In the genomic region with DNA sequence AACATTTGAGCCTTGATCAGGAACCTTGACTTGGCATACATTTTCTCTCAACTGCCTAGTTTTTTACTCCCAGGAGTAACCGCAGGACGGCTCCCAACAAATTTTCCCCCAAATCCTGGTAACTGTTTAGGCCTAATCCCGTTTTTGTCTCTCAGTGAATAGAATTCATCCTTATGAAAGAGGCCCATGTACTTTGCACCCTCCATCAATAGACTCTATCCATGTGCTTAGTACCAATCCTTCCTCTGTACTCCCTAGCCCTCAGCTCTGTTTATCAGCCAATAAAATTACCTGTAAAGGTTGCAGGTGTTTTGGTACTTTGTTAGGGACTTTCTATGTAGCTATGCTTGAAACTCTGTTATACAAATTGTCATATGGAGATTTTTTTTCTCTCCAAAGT, we compare ENCODE assay signal across 18 mouse cellular contexts.
A peak's percentile ranks its signal among the peaks of the same experiment; 100 is the strongest.
DNase-seq lines count a peak whose midpoint lies in the region; ATAC-seq and TF ChIP-seq lines count a peak whose summit lies in the region.
"Had no signal": no experiment of that assay in that cellular context is flagged by ENCODE, and none has a peak within 500 bp of the region (broad histone marks: within the 10 kb centered on the region; RNA-seq: fewer than 3 reads in every experiment).

No protein-coding gene starts in this region.

- no peak for TF ChIP-seq EP300 in stomach, postnatal 0 days (optimal IDR thresholded peaks at IDR 0.05)

- no peaks in the 10 kb centered on the region for H3K9me3 ChIP-seq in kidney, embryonic 16.5 days (ENCODE audit: low read length)
- H3K9me3 ChIP-seq in stomach, embryonic 16.5 days (replicated peaks; ENCODE audit: control insufficient read depth, low read length) = no peaks in the 10 kb centered on the region
- H3K9me3 ChIP-seq in stomach, postnatal 0 days (ENCODE audit: control insufficient read depth, low read length) = no peaks in the 10 kb centered on the region
- no peaks in the 10 kb centered on the region for H3K9me3 ChIP-seq in intestine, embryonic 15.5 days
- H3K9me3 ChIP-seq in hindbrain, postnatal 0 days (ENCODE audit: low read length) = no peaks in the 10 kb centered on the region
- H3K9me3 ChIP-seq: embryonic facial prominence, embryonic 12.5 days; heart, embryonic 10.5 days; hindbrain, embryonic 13.5 days had no signal

- H3K4me1 ChIP-seq in kidney, embryonic 16.5 days (ENCODE audit: insufficient read depth, low read length) = 0 out of 2 replicates have a peak, but pooled peaks cover 4% of the 10 kb centered on the region
- 0 out of 2 replicates have a peak, but pooled peaks cover 3% of the 10 kb centered on the region for H3K4me1 ChIP-seq in stomach, embryonic 16.5 days (ENCODE audit: control insufficient read depth, insufficient read depth, low read length)
- H3K4me1 ChIP-seq in stomach, postnatal 0 days (replicated peaks; ENCODE audit: control insufficient read depth, insufficient read depth) = no peaks in the 10 kb centered on the region
- H3K4me1 ChIP-seq in intestine, embryonic 15.5 days (replicated peaks) = no peaks in the 10 kb centered on the region
- H3K4me1 ChIP-seq in hindbrain, postnatal 0 days (ENCODE audit: insufficient read depth, low read length) = no peaks in the 10 kb centered on the region
- H3K4me1 ChIP-seq: heart, embryonic 10.5 days; hindbrain, embryonic 13.5 days had no signal

- H3K36me3 ChIP-seq in kidney, embryonic 16.5 days (ENCODE audit: insufficient read depth, low read length) = no peaks in the 10 kb centered on the region
- H3K36me3 ChIP-seq in stomach, embryonic 16.5 days (ENCODE audit: control insufficient read depth, insufficient read depth, low read length) = no peaks in the 10 kb centered on the region
- H3K36me3 ChIP-seq in stomach, postnatal 0 days (ENCODE audit: control insufficient read depth, insufficient read depth, low read length) = no peaks in the 10 kb centered on the region
- H3K36me3 ChIP-seq in intestine, embryonic 15.5 days = no peaks in the 10 kb centered on the region
- no peaks in the 10 kb centered on the region for H3K36me3 ChIP-seq in hindbrain, postnatal 0 days (ENCODE audit: insufficient read depth, low read length)
- H3K36me3 ChIP-seq: embryonic facial prominence, embryonic 12.5 days; heart, embryonic 10.5 days; hindbrain, embryonic 13.5 days had no signal

- no peak overlapping the region for H3K4me2 ChIP-seq in kidney, embryonic 16.5 days (replicated peaks; ENCODE audit: low read depth, low read length)
- H3K4me2 ChIP-seq in stomach, embryonic 16.5 days (ENCODE audit: low read depth, low read length) = no peak overlapping the region
- H3K4me2 ChIP-seq in stomach, postnatal 0 days (replicated peaks; ENCODE audit: low read depth) = no peak overlapping the region
- H3K4me2 ChIP-seq in intestine, embryonic 15.5 days (replicated peaks) = no peak overlapping the region
- H3K4me2 ChIP-seq in hindbrain, postnatal 0 days (ENCODE audit: low read depth, low read length) = no peak overlapping the region
- H3K4me2 ChIP-seq: embryonic facial prominence, embryonic 12.5 days; hindbrain, embryonic 13.5 days had no signal

- no peak overlapping the region for H3K27ac ChIP-seq in kidney, embryonic 16.5 days (ENCODE audit: low read length)
- no peak overlapping the region for H3K27ac ChIP-seq in stomach, embryonic 16.5 days (ENCODE audit: low read length)
- H3K27ac ChIP-seq in stomach, postnatal 0 days (replicated peaks) = no peak overlapping the region
- H3K27ac ChIP-seq in intestine, embryonic 15.5 days = peak overlapping the region; percentile 37; the same call in 1 of the 2 replicates
- no peak overlapping the region for H3K27ac ChIP-seq in hindbrain, postnatal 0 days
- H3K27ac ChIP-seq: embryonic facial prominence, embryonic 12.5 days; heart, embryonic 10.5 days; hindbrain, embryonic 13.5 days had no signal

- WGBS in kidney, embryonic 16.5 days = 77% methylated on average over 3 of the region's 3 CpGs
- WGBS in stomach, embryonic 16.5 days = 75% methylated on average over 3 of the region's 3 CpGs
- WGBS in stomach, postnatal 0 days = 64% methylated on average over 3 of the region's 3 CpGs
- 71% methylated on average over 3 of the region's 3 CpGs for WGBS in intestine, embryonic 15.5 days
- 63% methylated on average over 3 of the region's 3 CpGs for WGBS in hindbrain, postnatal 0 days

- H3K4me3 ChIP-seq in kidney, embryonic 16.5 days (ENCODE audit: low read length) = no peak overlapping the region
- H3K4me3 ChIP-seq in stomach, embryonic 16.5 days (replicated peaks; ENCODE audit: low read length) = no peak overlapping the region
- H3K4me3 ChIP-seq in stomach, postnatal 0 days (ENCODE audit: low read depth, low read length) = no peak overlapping the region
- no peak overlapping the region for H3K4me3 ChIP-seq in intestine, embryonic 15.5 days (replicated peaks)
- no peak overlapping the region for H3K4me3 ChIP-seq in hindbrain, postnatal 0 days (ENCODE audit: low read length)
- H3K4me3 ChIP-seq: embryonic facial prominence, embryonic 12.5 days; heart, embryonic 10.5 days; hindbrain, embryonic 13.5 days had no signal

- 0 out of 2 replicates have a peak, but pooled peaks have one; percentile 46 for ATAC-seq in kidney, embryonic 16.5 days (ENCODE audit: low FRiP score, low TSS enrichment)
- ATAC-seq in stomach, embryonic 16.5 days (ENCODE audit: insufficient read depth, low FRiP score) = 0 out of 2 replicates have a peak, but pooled peaks have one; percentile 25
- no peak for ATAC-seq in stomach, postnatal 0 days (ENCODE audit: low FRiP score, low TSS enrichment)
- ATAC-seq in intestine, embryonic 15.5 days = peak; percentile 87
- ATAC-seq in hindbrain, postnatal 0 days = no peak
- ATAC-seq: forebrain, embryonic 14.5 days had no signal

- no peak for TF ChIP-seq CTCF in stomach, postnatal 0 days (IDR thresholded peaks at IDR 0.05; ENCODE audit: low read depth)
- no peak for TF ChIP-seq CTCF in hindbrain, postnatal 0 days (IDR thresholded peaks at IDR 0.05; ENCODE audit: low read depth)

- H3K27me3 ChIP-seq in kidney, embryonic 16.5 days (ENCODE audit: insufficient read depth, low read length) = no peaks in the 10 kb centered on the region
- no peaks in the 10 kb centered on the region for H3K27me3 ChIP-seq in stomach, embryonic 16.5 days (ENCODE audit: control insufficient read depth, insufficient read depth, low read length)
- H3K27me3 ChIP-seq in stomach, postnatal 0 days (ENCODE audit: control insufficient read depth, insufficient read depth, low read length) = no peaks in the 10 kb centered on the region
- H3K27me3 ChIP-seq in intestine, embryonic 15.5 days (replicated peaks) = no peaks in the 10 kb centered on the region
- H3K27me3 ChIP-seq in hindbrain, postnatal 0 days (ENCODE audit: insufficient read depth, low read length) = no peaks in the 10 kb centered on the region
- H3K27me3 ChIP-seq: embryonic facial prominence, embryonic 12.5 days; hindbrain, embryonic 13.5 days had no signal

- no peak overlapping the region for H3K9ac ChIP-seq in kidney, embryonic 16.5 days (replicated peaks; ENCODE audit: low read length)
- H3K9ac ChIP-seq in stomach, embryonic 16.5 days (ENCODE audit: low read length) = no peak overlapping the region
- H3K9ac ChIP-seq in stomach, postnatal 0 days (ENCODE audit: low read length) = no peak overlapping the region
- no peak overlapping the region for H3K9ac ChIP-seq in intestine, embryonic 15.5 days
- H3K9ac ChIP-seq in hindbrain, postnatal 0 days (replicated peaks; ENCODE audit: low read length) = no peak overlapping the region
- H3K9ac ChIP-seq: embryonic facial prominence, embryonic 12.5 days; hindbrain, embryonic 13.5 days had no signal

- DNase-seq in kidney, postnatal 14 days = no peak
- no peak for DNase-seq in stomach, postnatal 0 days (ENCODE audit: low spot score)
- DNase-seq in thymus, postnatal 4 days = no peak
- DNase-seq in hindbrain, postnatal 0 days (ENCODE audit: low spot score) = no peak
- DNase-seq: adrenal gland, postnatal 10 days; cerebellum, adult 11-12 months; cerebellum, adult 9-10 months; cerebellum, postnatal 25 days; gastrocnemius, postnatal 36 days; heart, adult 11 months; heart, postnatal 10 days had no signal

Comparison
In these comparisons a context has a peak if more than half of its experiments do, and no peak if none do; other contexts are left out.
1. ATAC-seq: peak in kidney, embryonic 16.5 days (single experiment), stomach, embryonic 16.5 days (single experiment) and intestine, embryonic 15.5 days (single experiment); none in stomach, postnatal 0 days (single experiment) and hindbrain, postnatal 0 days (single experiment).